Mouse (Mus musculus): ENCODE results near the gene Bmp3. TPM values are rescaled to one million over a fixed set of nuclear protein-coding genes. Genes with fewer than 3 reads are reported as not detected.

Gene Bmp3
- total RNA-seq, 2 experiments from 2014 or later: 13.3 to 13.6 TPM

DNA sequence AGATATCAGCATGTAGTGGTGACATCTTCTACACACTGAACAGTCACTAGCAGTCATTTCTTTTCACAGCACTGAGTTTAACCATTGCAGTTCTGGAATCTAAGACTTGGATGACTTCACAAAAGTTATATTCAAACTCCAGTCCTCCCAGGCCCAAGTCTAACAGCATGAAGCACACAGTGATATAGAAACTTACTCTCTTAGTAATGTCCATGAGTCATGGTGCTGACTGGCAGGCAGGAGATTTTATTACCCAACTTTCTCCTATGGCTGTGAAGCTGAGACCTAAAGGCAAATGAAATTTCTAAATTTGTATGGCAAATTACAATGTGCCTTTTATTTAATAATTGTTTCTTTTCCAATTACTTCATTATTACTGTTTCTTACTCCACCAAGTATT, 43.7 kb downstream of the Bmp3 start:
- DNase-seq (ENCODE audit: low spot score in 2 of 2): no peak
- intact Hi-C loops (cut with DNase I): no loop called here

DNA sequence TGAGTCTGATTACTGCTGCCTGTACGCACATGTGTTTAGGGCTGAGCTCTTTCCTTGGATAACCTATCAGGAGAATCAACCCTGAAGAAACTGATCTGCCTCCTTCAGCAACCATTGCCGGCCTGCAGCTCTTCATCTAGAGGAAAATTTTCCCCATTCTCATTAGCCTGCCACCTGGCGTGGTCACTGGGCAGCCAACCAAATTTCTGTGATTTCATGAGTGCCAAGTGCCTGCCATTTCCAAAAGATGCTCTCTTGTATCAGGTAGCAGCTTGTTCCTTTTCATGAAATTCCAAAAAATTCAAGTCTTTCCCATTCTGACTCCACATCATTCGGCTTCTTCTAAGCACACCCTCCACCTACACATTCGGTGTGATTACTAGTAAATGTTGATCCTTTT, 46.7 kb downstream of the Bmp3 start:
- intact Hi-C loops (cut with DNase I): loop anchor here (10.0 kb wide), 2 partner anchors 134 to 254 kb away; partner anchors contain the start of gene Prkg2
- no peak for DNase-seq (ENCODE audit: low spot score in 2 of 2)

DNA sequence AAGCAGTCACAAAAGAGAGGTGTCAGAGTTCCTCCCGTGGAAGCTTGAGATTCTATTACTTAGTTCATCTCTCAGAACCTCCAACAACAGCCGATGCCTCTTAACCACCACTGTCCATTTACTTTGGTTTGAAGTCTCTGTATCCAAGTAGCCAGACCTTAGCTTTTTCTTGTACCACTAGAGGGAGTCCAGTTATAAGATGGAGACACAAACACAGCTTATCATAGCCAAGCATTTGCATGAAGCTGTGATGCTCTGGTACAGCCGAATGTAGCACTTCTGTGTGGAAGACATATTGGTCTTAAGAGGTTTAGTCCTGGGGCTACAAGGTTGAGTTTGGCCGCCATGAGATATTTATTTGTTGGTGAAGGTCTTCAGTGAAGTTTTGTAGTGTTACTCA, 48.1 kb downstream of the Bmp3 start:
- peak; percentile 5 to 65 for DNase-seq (ENCODE audit: low spot score in 2 of 2)
- intact Hi-C loops (cut with DNase I): loop anchor here (10.0 kb wide), 2 partner anchors 132 to 252 kb away; partner anchors contain the start of gene Prkg2

DNA sequence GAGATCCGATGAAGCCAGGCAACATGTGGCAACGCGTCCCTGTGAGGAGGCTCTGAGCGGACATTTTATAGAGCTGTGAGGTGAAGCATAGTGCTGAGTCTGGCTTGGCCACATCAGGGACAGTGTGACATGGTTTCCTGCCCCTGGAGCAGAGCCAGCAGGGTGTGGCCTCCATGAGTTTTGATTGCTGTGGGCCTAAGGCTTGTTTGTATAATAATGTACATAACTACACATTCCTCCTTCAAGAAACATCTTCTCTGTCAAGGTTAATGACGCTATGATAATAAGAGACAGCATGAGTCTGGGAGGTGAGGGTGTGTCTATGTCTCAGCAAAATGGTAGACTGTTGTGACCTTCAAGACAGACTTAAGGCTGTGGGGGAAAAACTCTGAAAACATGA, 64.5 kb downstream of the Bmp3 start:
- DNase-seq (ENCODE audit: low spot score in 2 of 2): no peak
- intact Hi-C loops (cut with DNase I): no loop called here

DNA sequence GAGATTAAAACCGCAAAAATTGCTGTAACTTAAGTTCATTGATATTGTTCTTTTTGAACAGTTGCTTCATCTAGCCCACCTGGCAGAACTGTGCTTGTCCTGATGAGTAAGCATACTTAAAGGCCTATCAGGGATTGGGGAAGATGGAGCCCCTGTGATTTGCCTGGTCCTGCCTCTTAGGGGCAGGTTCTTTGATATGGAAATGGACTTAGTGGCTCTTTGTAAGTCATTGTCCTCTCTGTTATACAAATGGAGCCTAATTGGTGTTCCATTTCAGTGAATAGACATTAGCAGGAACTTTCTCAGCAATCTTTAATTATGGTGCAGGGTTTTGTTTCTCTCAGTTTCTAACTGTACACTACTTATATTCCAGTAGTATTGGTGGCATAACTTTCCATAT, 67.4 kb downstream of the Bmp3 start:
- DNase-seq (ENCODE audit: low spot score in 2 of 2): no peak
- intact Hi-C loops (cut with DNase I): no loop called here

DNA sequence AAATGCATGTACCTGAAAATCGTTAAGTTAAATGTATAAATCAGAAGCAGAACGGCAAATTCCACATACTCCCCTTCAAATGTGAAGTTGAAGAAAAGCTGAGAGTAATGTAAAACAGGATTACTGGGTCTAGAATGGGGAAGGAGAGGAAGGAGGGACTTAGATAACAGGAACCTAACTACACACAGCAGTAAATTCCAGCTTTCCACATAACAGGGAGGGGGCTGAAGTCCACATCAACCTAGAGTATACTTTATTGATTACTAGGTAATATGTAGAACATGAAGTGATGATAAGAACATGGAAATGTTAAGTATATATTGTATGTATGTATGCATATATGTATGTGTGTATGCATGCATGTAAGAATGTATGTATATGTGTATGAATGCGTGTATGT, 68.7 kb downstream of the Bmp3 start:
- intact Hi-C loops (cut with DNase I): no loop called here
- DNase-seq (ENCODE audit: low spot score in 2 of 2): no peak

Other genes with a start within 250 kb of the Bmp3 start
- gene Prkg2, start 182.9 kb downstream of the Bmp3 start, total RNA-seq (2021): 10 to 100 TPM; 13.8 to 16.5 TPM

Measured in left cerebral cortex, postnatal 25 days (tissue).